Mouse (Mus musculus) left cerebral cortex, postnatal 36 days (tissue): Measurements from ENCODE around the gene Inpp4b. TPM values are rescaled to one million over a fixed set of nuclear protein-coding genes. Genes with fewer than 3 reads are reported as not detected.

Experiments
- DNase-seq, 2 experiments: peaks; one replicate each; pipeline ENCODE4 v3.0.0; 2021 to 2022; ENCODE audit warnings: low spot score in 2 of 2, mixed read lengths in 1 of 2
- intact Hi-C: fragments of 180-260 bp; cut with DNase I; formaldehyde crosslinking; loops from one replicate; pipeline ENCODE4 v1.15.1; 2025
- total RNA-seq, 2 experiments: library from RNA; stranded (reverse); gene quantifications; 2 replicates each; pipeline ENCODE4 v1.2.3; 2021

The Inpp4b gene
- total RNA-seq = 10 to 100 TPM in 1 of 2 experiments, 1 to 10 TPM in 1; 9.9 to 13.1 TPM

GRCm38 (mm10) chr8:81342236-81342998 is at the start of gene Inpp4b:
TSS of gene Inpp4b (plus strand) at chr8:81342556.
- intact Hi-C loops = loop anchor here (5.0 kb wide), 1 partner anchor 280 kb away; no protein-coding TSS in a partner anchor
- peak; percentile 69 to 77 for DNase-seq

- DNase-seq = no peak
- intact Hi-C loops = no loop called here
Measured at GRCm38 (mm10) chr8:81335250-81335649, 7.1 kb upstream of the Inpp4b start.

GRCm38 (mm10) chr8:81341191-81341590 is 1.2 kb upstream of the Inpp4b start:
- DNase-seq = no peak
- intact Hi-C loops = loop anchor here (5.0 kb wide), 1 partner anchor 279 kb away; no protein-coding TSS in a partner anchor

GRCm38 (mm10) chr8:81341591-81342235 is 643 bp upstream of the Inpp4b start:
- peak; percentile 62 to 73 for DNase-seq
- intact Hi-C loops = loop anchor here (5.0 kb wide), 1 partner anchor 279 kb away; no protein-coding TSS in a partner anchor

- intact Hi-C loops = loop anchor here (5.0 kb wide), 1 partner anchor 281 kb away; no protein-coding TSS in a partner anchor
- no peak for DNase-seq
Measured at GRCm38 (mm10) chr8:81342999-81343302, 595 bp downstream of the Inpp4b start.

GRCm38 (mm10) chr8:81345170-81345697 is 2.9 kb downstream of the Inpp4b start:
- no peak for DNase-seq
- intact Hi-C loops = loop anchor here (5.0 kb wide), 3 partner anchors 682 to 1497 kb away; no protein-coding TSS in a partner anchor

GRCm38 (mm10) chr8:81349452-81349851 is 7.1 kb downstream of the Inpp4b start:
- intact Hi-C loops = loop anchor here (2.0 to 5.0 kb wide), 4 partner anchors 457 to 1493 kb away; no protein-coding TSS in a partner anchor
- no peak for DNase-seq

- intact Hi-C loops = no loop called here
Measured at GRCm38 (mm10) chr8:81353460-81353859, 11.1 kb downstream of the Inpp4b start.

GRCm38 (mm10) chr8:81358108-81358507 is 15.8 kb downstream of the Inpp4b start:
- intact Hi-C loops = no loop called here
- DNase-seq = no peak

More at GRCm38 (mm10) chr8:81353460-81353859, 11.1 kb downstream of the Inpp4b start:
- DNase-seq = no peak

- peak; percentile 38 to 47 for DNase-seq
Measured at GRCm38 (mm10) chr8:81360518-81360917, 18.2 kb downstream of the Inpp4b start.

GRCm38 (mm10) chr8:81361162-81361561 is 18.8 kb downstream of the Inpp4b start:
- DNase-seq = no peak
- intact Hi-C loops = no loop called here

More at GRCm38 (mm10) chr8:81360518-81360917, 18.2 kb downstream of the Inpp4b start:
- intact Hi-C loops = no loop called here

GRCm38 (mm10) chr8:81370607-81371006 is 28.3 kb downstream of the Inpp4b start:
- intact Hi-C loops = no loop called here
- DNase-seq = no peak

- intact Hi-C loops = no loop called here
- no peak for DNase-seq
Measured at GRCm38 (mm10) chr8:81371844-81372243, 29.5 kb downstream of the Inpp4b start.

- intact Hi-C loops = no loop called here
- DNase-seq = no peak
Measured at GRCm38 (mm10) chr8:81374877-81375475, 32.6 kb downstream of the Inpp4b start.

GRCm38 (mm10) chr8:81388953-81389352 is 46.6 kb downstream of the Inpp4b start:
- no peak for DNase-seq
- intact Hi-C loops = no loop called here

GRCm38 (mm10) chr8:81399071-81399470 is 56.7 kb downstream of the Inpp4b start:
- intact Hi-C loops = no loop called here
- DNase-seq = no peak

GRCm38 (mm10) chr8:81399501-81399900 is 57.1 kb downstream of the Inpp4b start:
- peak; percentile 11 to 36 for DNase-seq
- intact Hi-C loops = no loop called here

- DNase-seq = no peak
- intact Hi-C loops = no loop called here
Measured at GRCm38 (mm10) chr8:81412707-81413106, 70.4 kb downstream of the Inpp4b start.

- no peak for DNase-seq
- intact Hi-C loops = no loop called here
Measured at GRCm38 (mm10) chr8:81443957-81444356, 101.6 kb downstream of the Inpp4b start.

- no peak for DNase-seq
- intact Hi-C loops = no loop called here
Measured at GRCm38 (mm10) chr8:81449798-81450197, 107.4 kb downstream of the Inpp4b start.
